Mouse (Mus musculus): ENCODE data around the gene Ngfr. TPM values are rescaled to one million over a fixed set of nuclear protein-coding genes. Genes with fewer than 3 reads are reported as not detected.
"Not testable (repeated sequence)": the region's sequence is repeated elsewhere in the genome, so short reads cannot be mapped to it uniquely, and the experiment has no call there.

Ngfr gene
- polyA plus RNA-seq, 1 experiment from 2014 or later = 14.5 TPM

GRCm38 (mm10) chr11:95614739-95615138, 27.2 kb upstream of the Ngfr start:
- Histone ChIP-seq H3K4me3 (replicated peaks) (no peak overlapping the region), H3K4me2 (replicated peaks) (no peak overlapping the region), H3K9ac (no peak overlapping the region), H3K9me3 (no peaks in the 10 kb centered on the region), H3K27ac (no peak overlapping the region), H3K27me3 (replicated peaks) (0 out of 2 replicates have a peak, but pooled peaks cover 3% of the 10 kb centered on the region), H3K4me1 (replicated peaks) (peaks cover 15% of the 10 kb centered on the region), H3K36me3 (no peaks in the 10 kb centered on the region)
- 90% methylated on average over 8 of the region's 8 CpGs for WGBS
- no peak for ATAC-seq

- no peaks in the 10 kb centered on the region for H3K9me3 ChIP-seq
- H3K36me3 ChIP-seq = no peaks in the 10 kb centered on the region
- H3K4me3 ChIP-seq (replicated peaks) = no peak overlapping the region
- H3K27me3 ChIP-seq (replicated peaks) = 0 out of 2 replicates have a peak, but pooled peaks cover 3% of the 10 kb centered on the region
- H3K4me1 ChIP-seq (replicated peaks) = peaks cover 15% of the 10 kb centered on the region
- peak overlapping the region; percentile 59; the same call in 1 of the 2 replicates for H3K4me2 ChIP-seq (replicated peaks)
- no peak overlapping the region for H3K9ac ChIP-seq
- WGBS = 40% methylated on average over 4 of the region's 4 CpGs
- H3K27ac ChIP-seq = peak overlapping the region; percentile 66; the same call in 1 of the 2 replicates
- ATAC-seq = no peak
These were observed 23.7 kb upstream of the Ngfr start for GRCm38 (mm10) chr11:95611283-95611682.

- H3K9me3 ChIP-seq = no peaks in the 10 kb centered on the region
- no peaks in the 10 kb centered on the region for H3K36me3 ChIP-seq
- peak overlapping the region; percentile 66 for H3K27ac ChIP-seq
- ATAC-seq = peak; percentile 58
- 0 out of 2 replicates have a peak, but pooled peaks cover 3% of the 10 kb centered on the region for H3K27me3 ChIP-seq (replicated peaks)
- peak overlapping the region; percentile 2; the same call in 1 of the 2 replicates for H3K9ac ChIP-seq
- 15% methylated on average over 15 of the region's 15 CpGs for WGBS
- peak overlapping the region; percentile 59 for H3K4me2 ChIP-seq (replicated peaks)
- H3K4me1 ChIP-seq (replicated peaks) = peaks cover 15% of the 10 kb centered on the region
- H3K4me3 ChIP-seq (replicated peaks) = peak overlapping the region; percentile 21
These were observed 22.9 kb upstream of the Ngfr start for GRCm38 (mm10) chr11:95610391-95610902.

GRCm38 (mm10) chr11:95609924-95610323, 22.4 kb upstream of the Ngfr start:
- Histone ChIP-seq H3K27me3 (replicated peaks) (0 out of 2 replicates have a peak, but pooled peaks cover 3% of the 10 kb centered on the region), H3K36me3 (no peaks in the 10 kb centered on the region), H3K4me2 (replicated peaks) (peak overlapping the region; percentile 59), H3K9me3 (no peaks in the 10 kb centered on the region), H3K9ac (peak overlapping the region; percentile 2; the same call in 1 of the 2 replicates), H3K4me3 (replicated peaks) (peak overlapping the region; percentile 21), H3K4me1 (replicated peaks) (peaks cover 15% of the 10 kb centered on the region), H3K27ac (peak overlapping the region; percentile 66; the same call in 1 of the 2 replicates)
- 45% methylated on average over 8 of the region's 8 CpGs for WGBS
- ATAC-seq = peak; percentile 17; the same call in 1 of the 2 replicates

GRCm38 (mm10) chr11:95607286-95607685, 19.8 kb upstream of the Ngfr start:
- H3K9me3 ChIP-seq; H3K27ac ChIP-seq; H3K36me3 ChIP-seq; H3K9ac ChIP-seq; H3K4me2 ChIP-seq (replicated peaks); ATAC-seq; H3K4me3 ChIP-seq (replicated peaks); H3K27me3 ChIP-seq (replicated peaks): not testable (repeated sequence)
- peaks cover 15% of the 10 kb centered on the region for H3K4me1 ChIP-seq (replicated peaks)
- 88% methylated on average over 4 of the region's 5 CpGs for WGBS

- no peaks in the 10 kb centered on the region for H3K36me3 ChIP-seq
- no peak for ATAC-seq
- peaks cover 20% of the 10 kb centered on the region for H3K4me1 ChIP-seq (replicated peaks)
- WGBS = 33% methylated on average over 14 of the region's 14 CpGs
- no peak overlapping the region for H3K4me3 ChIP-seq (replicated peaks)
- no peaks in the 10 kb centered on the region for H3K9me3 ChIP-seq
- no peak overlapping the region for H3K4me2 ChIP-seq (replicated peaks)
- no peak overlapping the region for H3K9ac ChIP-seq
- peaks cover 10% of the 10 kb centered on the region for H3K27me3 ChIP-seq (replicated peaks)
- no peak overlapping the region for H3K27ac ChIP-seq
These were observed 10.9 kb upstream of the Ngfr start for GRCm38 (mm10) chr11:95598214-95599062.

GRCm38 (mm10) chr11:95597741-95598140, 10.2 kb upstream of the Ngfr start:
- Histone ChIP-seq H3K4me1 (replicated peaks) (peaks cover 20% of the 10 kb centered on the region), H3K4me2 (replicated peaks) (no peak overlapping the region), H3K27ac (no peak overlapping the region), H3K9me3 (no peaks in the 10 kb centered on the region), H3K4me3 (replicated peaks) (no peak overlapping the region), H3K9ac (no peak overlapping the region), H3K27me3 (replicated peaks) (peaks cover 10% of the 10 kb centered on the region), H3K36me3 (no peaks in the 10 kb centered on the region)
- WGBS = 42% methylated on average over 13 of the region's 13 CpGs
- ATAC-seq = no peak

GRCm38 (mm10) chr11:95596704-95597103, 9.2 kb upstream of the Ngfr start:
- Histone ChIP-seq H3K4me2 (replicated peaks) (no peak overlapping the region), H3K27me3 (replicated peaks) (peaks cover 10% of the 10 kb centered on the region)
- 51% methylated on average over 11 of the region's 11 CpGs for WGBS

GRCm38 (mm10) chr11:95596150-95596515, 8.6 kb upstream of the Ngfr start:
- Histone ChIP-seq H3K9ac (no peak overlapping the region), H3K4me2 (replicated peaks) (no peak overlapping the region), H3K9me3 (no peaks in the 10 kb centered on the region), H3K4me3 (replicated peaks) (no peak overlapping the region), H3K27ac (no peak overlapping the region), H3K27me3 (replicated peaks) (peaks cover 10% of the 10 kb centered on the region), H3K36me3 (no peaks in the 10 kb centered on the region), H3K4me1 (replicated peaks) (peaks cover 20% of the 10 kb centered on the region)
- no peak; the same call in 1 of the 2 replicates for ATAC-seq
- WGBS = 59% methylated on average over 5 of the region's 5 CpGs

More at GRCm38 (mm10) chr11:95596704-95597103, 9.2 kb upstream of the Ngfr start:
- Histone ChIP-seq H3K9ac (no peak overlapping the region), H3K4me1 (replicated peaks) (peaks cover 20% of the 10 kb centered on the region), H3K9me3 (no peaks in the 10 kb centered on the region), H3K27ac (no peak overlapping the region), H3K36me3 (no peaks in the 10 kb centered on the region), H3K4me3 (replicated peaks) (no peak overlapping the region)
- ATAC-seq = no peak

- Histone ChIP-seq H3K4me3 (replicated peaks) (no peak overlapping the region), H3K9me3 (no peaks in the 10 kb centered on the region), H3K27me3 (replicated peaks) (peaks cover 10% of the 10 kb centered on the region), H3K27ac (no peak overlapping the region), H3K4me2 (replicated peaks) (no peak overlapping the region), H3K36me3 (no peaks in the 10 kb centered on the region), H3K4me1 (replicated peaks) (peaks cover 20% of the 10 kb centered on the region), H3K9ac (no peak overlapping the region)
- no peak for ATAC-seq
- 29% methylated on average over 10 of the region's 10 CpGs for WGBS
These were observed 8.1 kb upstream of the Ngfr start for GRCm38 (mm10) chr11:95595438-95596149.

- H3K4me3 ChIP-seq (replicated peaks) = no peak overlapping the region
- H3K27me3 ChIP-seq (replicated peaks) = peaks cover 10% of the 10 kb centered on the region
- no peak overlapping the region for H3K9ac ChIP-seq
- ATAC-seq = no peak
- H3K4me1 ChIP-seq (replicated peaks) = peaks cover 20% of the 10 kb centered on the region
- no peak overlapping the region for H3K27ac ChIP-seq
- H3K4me2 ChIP-seq (replicated peaks) = no peak overlapping the region
- no peaks in the 10 kb centered on the region for H3K36me3 ChIP-seq
- 26% methylated on average over 13 of the region's 13 CpGs for WGBS
- no peaks in the 10 kb centered on the region for H3K9me3 ChIP-seq
These were observed 7.2 kb upstream of the Ngfr start for GRCm38 (mm10) chr11:95594686-95595212.

GRCm38 (mm10) chr11:95593501-95593900, 6.0 kb upstream of the Ngfr start:
- no peak for ATAC-seq
- Histone ChIP-seq H3K36me3 (no peaks in the 10 kb centered on the region), H3K4me2 (replicated peaks) (no peak overlapping the region), H3K9me3 (no peaks in the 10 kb centered on the region), H3K27ac (no peak overlapping the region), H3K4me1 (replicated peaks) (peaks cover 20% of the 10 kb centered on the region), H3K27me3 (replicated peaks) (peaks cover 10% of the 10 kb centered on the region), H3K9ac (no peak overlapping the region), H3K4me3 (replicated peaks) (no peak overlapping the region)
- 62% methylated on average over 5 of the region's 5 CpGs for WGBS

Measured in intestine, embryonic 15.5 days (tissue).